Mouse (Mus musculus): ENCODE data around the gene Mrpl27.
"Not testable (repeated sequence)": the region's sequence is repeated elsewhere in the genome, so short reads cannot be mapped to it uniquely, and the experiment has no call there.

The Mrpl27 gene

DNA sequence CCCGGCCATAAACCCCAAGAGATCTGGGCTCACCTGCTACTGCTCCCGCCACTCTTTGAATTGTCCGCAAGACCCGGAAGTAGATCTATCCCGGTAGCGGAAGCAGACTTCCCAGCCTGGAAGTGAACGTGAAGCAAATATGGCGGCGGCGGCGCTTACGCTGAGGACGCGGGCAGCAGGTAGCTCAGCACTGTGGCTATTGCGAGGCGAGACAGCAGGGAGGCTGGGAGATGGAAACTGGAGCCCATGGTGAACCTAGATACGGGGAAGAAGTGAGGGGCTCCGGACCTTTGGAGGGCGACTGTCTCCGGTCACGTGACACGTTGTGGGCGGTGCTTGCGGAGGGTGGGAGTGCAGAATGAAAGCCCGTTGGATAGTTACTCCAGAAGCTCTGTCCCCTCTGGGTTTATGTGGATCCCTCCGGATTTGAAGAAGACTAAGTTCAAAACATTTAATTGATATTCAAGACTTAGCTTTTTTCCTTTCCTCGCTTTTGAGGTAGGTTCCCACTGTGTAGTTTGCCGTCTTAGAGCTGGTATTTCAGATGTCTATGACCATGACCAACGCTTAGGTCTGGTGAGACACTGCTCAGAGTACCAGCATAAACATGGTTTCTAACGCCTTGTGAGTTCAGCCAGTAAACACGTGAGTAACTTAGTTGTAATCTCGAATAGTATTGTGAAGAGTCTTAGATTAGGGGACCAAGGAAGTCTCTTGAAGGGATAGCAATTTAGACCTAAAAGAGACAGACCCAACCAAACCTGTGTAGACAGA is at the start of gene Mrpl27, which contains the start of gene Eme1:
Gene Mrpl27 (plus strand): TSS at position 105 of the 774 bp plus-strand sequence.
Gene Eme1 (minus strand): TSS at position 302 of the 774 bp plus-strand sequence.
- DNase-seq (ENCODE audit: extremely low read depth, insufficient read length, low spot score): peak; percentile 91

- DNase-seq (ENCODE audit: extremely low read depth, insufficient read length, low spot score): peak; percentile 34
Measured at GRCm38 (mm10) chr11:94610744-94611740, 42.5 kb upstream of the Mrpl27 start.

DNA sequence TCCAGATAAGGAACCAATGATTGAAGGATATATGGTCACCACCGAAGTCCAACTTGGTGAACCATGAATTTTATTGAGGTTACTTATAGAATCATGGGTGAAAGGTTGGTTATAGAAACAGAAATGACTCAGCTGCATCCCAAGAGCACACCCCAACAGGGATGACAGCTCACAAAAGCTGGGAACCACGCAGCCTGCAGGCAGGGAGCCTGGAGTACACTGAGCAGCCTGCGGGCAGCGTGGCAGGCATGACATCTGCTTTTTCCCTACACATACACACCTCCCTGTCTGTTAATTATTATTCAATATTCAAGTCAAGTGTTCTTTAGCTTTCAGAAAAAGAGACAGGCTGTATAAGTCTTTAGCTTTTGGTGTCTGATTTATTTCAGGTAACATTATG is 39.0 kb upstream of the Mrpl27 start:
- no peak for DNase-seq (ENCODE audit: extremely low read depth, insufficient read length, low spot score)

GRCm38 (mm10) chr11:94615494-94615893 is 38.1 kb upstream of the Mrpl27 start:
- DNase-seq (ENCODE audit: extremely low read depth, insufficient read length, low spot score): no peak

DNA sequence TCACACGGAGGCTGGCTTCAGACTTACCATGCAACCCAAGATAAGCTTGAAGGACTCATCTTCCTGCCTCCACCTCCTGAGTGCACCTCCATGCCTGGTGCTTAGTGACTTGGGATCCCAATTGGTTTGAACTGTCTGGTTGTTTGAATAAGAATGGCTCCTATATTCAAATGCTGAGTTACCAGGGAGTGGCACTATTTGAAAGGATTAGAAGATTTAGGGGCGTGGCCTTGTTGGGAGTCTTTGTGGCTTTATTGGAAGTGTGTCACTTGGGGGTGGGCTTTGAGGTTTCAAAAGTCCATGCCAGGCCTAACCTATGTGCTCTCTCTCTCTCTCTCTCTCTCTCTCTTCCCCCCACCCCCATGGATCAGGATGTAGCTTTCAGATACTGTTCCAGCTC is 35.9 kb upstream of the Mrpl27 start:
- no peak for DNase-seq (ENCODE audit: extremely low read depth, insufficient read length, low spot score)

- DNase-seq (ENCODE audit: extremely low read depth, insufficient read length, low spot score): no peak
Measured at GRCm38 (mm10) chr11:94620766-94621457, 32.7 kb upstream of the Mrpl27 start.

- no peak for DNase-seq (ENCODE audit: extremely low read depth, insufficient read length, low spot score)
Measured at GRCm38 (mm10) chr11:94621458-94621852, 32.1 kb upstream of the Mrpl27 start.

DNA sequence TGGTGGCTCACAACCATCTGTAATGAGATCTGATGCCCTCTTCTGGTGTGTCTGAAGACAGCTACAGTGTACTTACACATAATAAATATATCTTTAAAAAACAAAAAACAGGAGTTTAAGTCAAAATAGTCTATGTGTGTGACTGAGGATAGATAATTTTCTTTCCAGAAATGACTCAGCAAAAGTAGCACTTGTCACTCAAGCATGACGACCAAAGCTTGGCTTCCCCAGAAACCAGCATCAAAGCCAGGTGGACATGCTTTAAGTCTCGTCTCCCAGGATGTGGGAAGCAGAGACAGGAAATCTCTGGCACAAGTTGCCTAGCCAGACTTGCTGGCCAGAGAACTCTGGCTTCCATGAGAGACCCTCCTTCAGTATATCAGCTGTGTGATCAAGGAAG is 31.4 kb upstream of the Mrpl27 start:
- no peak for DNase-seq (ENCODE audit: extremely low read depth, insufficient read length, low spot score)

DNA sequence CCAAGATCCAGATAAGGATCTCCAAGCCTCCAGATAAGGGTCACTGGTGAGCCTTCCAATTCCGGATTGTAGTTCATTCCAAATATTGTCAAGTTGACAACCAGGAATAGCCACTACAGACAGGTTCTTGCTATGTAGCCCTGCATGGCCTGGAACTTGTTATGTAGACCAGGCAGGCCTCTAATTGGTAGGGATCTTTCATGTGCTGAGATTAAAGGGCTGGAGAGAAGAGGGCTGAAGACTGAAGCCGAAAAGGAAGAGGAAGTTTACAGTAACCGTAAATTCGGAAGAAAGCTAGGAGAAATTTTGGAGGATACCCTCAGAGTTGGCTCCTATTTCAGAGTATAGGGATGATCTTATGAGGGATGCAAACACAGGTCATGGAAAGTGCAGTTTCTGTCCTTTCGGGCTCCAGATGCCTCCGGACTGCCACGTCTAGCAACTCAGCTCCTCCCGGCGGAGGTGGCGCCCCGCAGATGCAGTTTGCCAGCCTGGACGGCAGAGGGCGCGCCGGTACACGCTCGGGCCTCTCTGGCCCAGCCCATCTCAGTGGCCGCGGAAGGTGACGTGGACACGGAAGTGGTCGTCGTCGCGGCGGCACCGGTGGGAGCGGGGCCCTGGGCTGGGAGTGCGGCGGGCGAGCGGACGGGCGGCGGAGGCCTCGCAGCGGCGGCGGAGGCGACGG is 24.2 kb upstream of the Mrpl27 start, which contains the start of gene Lrrc59:
Gene Lrrc59 (plus strand): TSS at position 569 of the 685 bp plus-strand sequence.
- DNase-seq (ENCODE audit: extremely low read depth, insufficient read length, low spot score): peak; percentile 92

DNA sequence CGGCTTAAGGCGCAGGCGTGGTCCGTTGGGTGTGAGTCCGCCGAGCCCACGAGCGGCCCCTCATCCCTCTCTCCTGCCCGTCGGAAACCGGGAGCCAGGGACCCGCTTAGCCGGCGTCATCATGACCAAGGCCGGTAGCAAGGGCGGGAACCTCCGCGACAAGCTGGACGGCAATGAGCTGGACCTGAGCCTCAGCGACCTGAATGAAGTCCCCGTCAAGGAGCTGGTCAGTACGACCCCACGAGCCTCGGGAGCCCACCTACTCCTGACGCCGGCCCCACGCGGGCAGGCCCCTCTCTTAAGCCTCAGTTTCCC is 23.7 kb upstream of the Mrpl27 start:
- peak; percentile 84 for DNase-seq (ENCODE audit: extremely low read depth, insufficient read length, low spot score)

- DNase-seq (ENCODE audit: extremely low read depth, insufficient read length, low spot score): no peak
Measured at GRCm38 (mm10) chr11:94630199-94631011, 23.2 kb upstream of the Mrpl27 start.

GRCm38 (mm10) chr11:94631969-94632368 is 21.6 kb upstream of the Mrpl27 start:
- DNase-seq (ENCODE audit: extremely low read depth, insufficient read length, low spot score): no peak

- no peak for DNase-seq (ENCODE audit: extremely low read depth, insufficient read length, low spot score)
Measured at GRCm38 (mm10) chr11:94632988-94633387, 20.6 kb upstream of the Mrpl27 start.

DNA sequence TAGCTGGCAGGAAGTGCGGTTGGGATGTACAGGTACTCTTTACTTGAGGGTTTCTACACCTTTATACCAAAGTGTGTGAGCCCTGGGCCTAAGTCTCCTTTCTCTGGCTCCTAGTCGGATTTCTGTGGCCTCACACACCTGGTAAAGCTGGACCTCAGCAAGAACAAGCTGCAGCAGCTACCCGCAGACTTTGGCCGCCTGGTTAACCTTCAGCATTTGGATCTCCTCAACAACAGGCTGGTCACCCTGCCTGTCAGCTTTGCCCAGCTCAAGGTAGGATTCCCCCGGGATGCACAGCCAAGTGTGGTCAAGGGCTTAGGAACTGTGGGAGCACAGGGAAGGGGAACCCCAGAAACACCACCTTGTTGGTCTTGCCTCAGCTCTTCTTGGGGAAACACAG is 19.1 kb upstream of the Mrpl27 start:
- no peak for DNase-seq (ENCODE audit: extremely low read depth, insufficient read length, low spot score)

- no peak for DNase-seq (ENCODE audit: extremely low read depth, insufficient read length, low spot score)
Measured at GRCm38 (mm10) chr11:94644461-94645219, 8.9 kb upstream of the Mrpl27 start.

DNA sequence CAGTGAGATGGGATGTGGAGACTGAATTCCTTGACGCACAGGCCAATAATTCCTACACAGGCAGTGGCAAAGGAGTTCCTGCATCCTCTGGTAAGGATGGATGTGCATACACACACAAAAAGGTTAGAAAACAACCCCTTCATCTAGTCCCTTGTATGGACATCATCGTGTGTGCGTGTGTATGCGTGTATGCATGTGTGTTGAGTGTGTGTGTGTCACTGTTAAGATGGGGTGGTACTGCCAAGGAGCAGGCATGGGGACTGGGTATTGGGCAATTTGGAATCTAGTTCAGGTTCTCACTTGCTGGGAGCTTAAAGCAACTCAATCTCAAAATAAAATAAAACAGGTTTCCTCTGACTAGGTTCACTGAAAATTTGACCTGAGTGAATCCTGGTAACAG is 7.1 kb upstream of the Mrpl27 start:
- no peak for DNase-seq (ENCODE audit: extremely low read depth, insufficient read length, low spot score)

GRCm38 (mm10) chr11:94651241-94651640 is 2.3 kb upstream of the Mrpl27 start:
- not testable (repeated sequence) for DNase-seq (ENCODE audit: extremely low read depth, insufficient read length, low spot score)

DNA sequence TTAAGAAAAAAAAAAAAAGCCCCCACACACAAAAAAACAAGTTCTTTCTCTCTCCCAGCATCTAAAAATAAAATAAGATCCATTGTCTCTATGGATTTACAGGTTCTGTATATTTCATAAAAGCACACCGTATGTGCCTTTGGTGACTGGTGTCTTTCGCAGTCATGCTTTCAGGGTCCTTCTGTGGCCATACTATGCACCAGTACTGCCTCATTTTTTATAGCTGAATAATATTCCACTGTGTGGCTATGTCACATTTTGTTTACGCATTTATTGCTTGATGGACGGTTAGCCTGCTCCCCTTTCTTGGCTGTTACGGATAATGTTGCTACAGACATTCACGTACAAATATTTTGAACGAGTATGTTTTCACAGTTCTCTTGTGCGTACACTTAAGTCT is 594 bp upstream of the Mrpl27 start:
- DNase-seq (ENCODE audit: extremely low read depth, insufficient read length, low spot score): no peak

DNA sequence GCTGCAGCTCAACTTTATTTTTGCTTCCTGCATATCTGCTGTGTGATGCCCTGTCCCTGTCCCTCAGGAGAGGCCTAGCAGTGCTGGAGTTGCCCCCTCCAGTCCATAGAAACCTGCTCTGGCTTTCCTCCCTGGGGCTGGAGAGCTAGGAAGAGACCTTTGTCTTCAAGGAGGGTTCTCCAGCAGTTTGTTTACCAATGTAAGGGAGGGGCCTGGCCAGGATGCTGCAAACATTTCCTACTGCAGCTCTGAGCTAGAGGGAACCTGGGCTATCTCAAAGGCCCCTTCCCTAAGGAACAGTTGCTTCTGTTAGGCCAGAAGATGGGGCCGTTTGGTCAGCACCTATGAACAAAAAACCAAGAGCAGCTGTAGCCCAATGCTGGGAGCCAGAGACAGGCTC is 7.8 kb downstream of the Mrpl27 start:
- no peak for DNase-seq (ENCODE audit: extremely low read depth, insufficient read length, low spot score)

Measured in 3134 (cell line).